Mouse (Mus musculus): ENCODE measurements around the gene Idh1. TPM values are rescaled to one million over a fixed set of nuclear protein-coding genes. Genes with fewer than 3 reads are reported as not detected.

The Idh1 gene
- polyA plus RNA-seq, 1 experiment, result 18.4 TPM

GRCm38 (mm10) chr1:65109196-65109595 lies 77.1 kb downstream of the Idh1 start:
- Histone ChIP-seq H3K4me3 (ENCODE audit: control insufficient read depth, low read depth, low read length) (no peak overlapping the region), H3K36me3 (ENCODE audit: control insufficient read depth, insufficient read depth, low read length) (no peaks in the 10 kb centered on the region), H3K27me3 (ENCODE audit: control insufficient read depth, insufficient read depth, low read length) (no peaks in the 10 kb centered on the region), H3K27ac (ENCODE audit: control insufficient read depth, insufficient read depth, low read depth, low read length) (no peak overlapping the region), H3K4me1 (ENCODE audit: control insufficient read depth, insufficient read depth, low read length) (peaks cover 5% of the 10 kb centered on the region; the same call in 1 of the 2 replicates)
- TF ChIP-seq CTCF (IDR thresholded peaks at IDR 0.05; ENCODE audit: control insufficient read depth, insufficient read depth, insufficient replicate concordance, low read depth, low read length), result no peak

Other genes starting within 250 kb of the Idh1 start
- 2.7 and 2.8 TPM in 2 replicates for gene Plekhm3, start 229.7 kb downstream of the Idh1 start, polyA plus RNA-seq (2012; rRNA removed)
- 74.2 and 107 TPM in 2 replicates for gene Akr1cl, start 153.7 kb downstream of the Idh1 start, polyA plus RNA-seq (2012; rRNA removed)
- gene Cryge, start 135.4 kb downstream of the Idh1 start, polyA plus RNA-seq (2012; rRNA removed), result 1.4 and 1.5 TPM in 2 replicates
- gene Crygd, start 123.0 kb downstream of the Idh1 start, polyA plus RNA-seq (2012; rRNA removed), result not detected in 2 replicates
- 0.94 and 5.6 TPM in 2 replicates for gene Crygc, start 112.8 kb downstream of the Idh1 start, polyA plus RNA-seq (2012; rRNA removed)
- not detected in 2 replicates for gene Crygb, start 104.2 kb downstream of the Idh1 start, polyA plus RNA-seq (2012; rRNA removed)
- not detected in 2 replicates for gene Cryga, start 83.1 kb downstream of the Idh1 start, polyA plus RNA-seq (2012; rRNA removed)
- not detected in 2 replicates for gene Gm28845, start 66.9 kb downstream of the Idh1 start, polyA plus RNA-seq (2012; rRNA removed)
- gene D630023F18Rik, start 63.3 kb downstream of the Idh1 start, polyA plus RNA-seq (2012; rRNA removed), result 0.08 TPM in 1 of 2 replicates, not detected in the other
- 4.9 and 5.2 TPM in 2 replicates for gene Pikfyve, start 183 bp upstream of the Idh1 start, polyA plus RNA-seq (2012; rRNA removed)
- 4.0 and 5.3 TPM in 2 replicates for gene Pth2r, start 95.6 kb upstream of the Idh1 start, polyA plus RNA-seq (2012; rRNA removed)